Mouse (Mus musculus) effector memory CD4-positive, alpha-beta T cell, adult 5 months (primary cell): Measurements from ENCODE around the gene Zfp57. TPM values are rescaled to one million over a fixed set of nuclear protein-coding genes. Genes with fewer than 3 reads are reported as not detected.

Experiments
- polyA plus RNA-seq: library from polyadenylated mRNA; unstranded; fragments of 100-300 nt; shearing (Covaris generic); gene quantifications from one replicate; pipeline ENCODE4 v1.2.1, GENCODE M21; 2017

The Zfp57 gene
- not detected for polyA plus RNA-seq

GRCm38 (mm10) chr17:37000863-37001262 is at the start of gene Zfp57:
Gene Zfp57 (plus strand): TSS chr17:37001163.

GRCm38 (mm10) chr17:36957999-36958743 is 42.8 kb upstream of the Zfp57 start, which contains the start of the genes Znrd1 and Znrd1as:
Gene Znrd1 (minus strand): TSS chr17:36958559.
Gene Znrd1as (plus strand): TSS chr17:36958592.

GRCm38 (mm10) chr17:36981221-36981813 is 19.6 kb upstream of the Zfp57 start, which contains the start of gene 2410137M14Rik:
Gene 2410137M14Rik (minus strand): TSS chr17:36981237.

DNA sequence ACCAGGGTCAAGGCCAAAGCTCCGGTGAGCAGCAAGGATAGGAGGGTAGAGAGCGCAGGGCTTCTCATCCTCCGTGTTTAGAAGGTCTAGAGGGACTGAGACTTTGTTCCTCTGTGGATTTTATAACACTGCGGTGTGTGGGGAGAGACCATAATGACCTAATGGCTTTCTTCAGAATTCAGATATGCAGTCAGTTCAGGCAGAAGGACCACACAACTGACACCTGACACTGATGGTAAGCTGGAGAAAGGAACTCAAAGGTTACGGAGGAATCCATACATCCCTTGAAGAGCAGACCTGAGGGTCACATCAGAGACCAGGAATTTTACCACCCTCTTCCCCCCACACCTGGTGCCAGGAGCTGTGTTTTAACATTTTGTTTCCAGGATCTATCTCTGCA is 11.5 kb upstream of the Zfp57 start, which contains the start of gene H2-M5:
TSS of gene H2-M5 (minus strand) at position 101 of the 400 bp plus-strand sequence.

DNA sequence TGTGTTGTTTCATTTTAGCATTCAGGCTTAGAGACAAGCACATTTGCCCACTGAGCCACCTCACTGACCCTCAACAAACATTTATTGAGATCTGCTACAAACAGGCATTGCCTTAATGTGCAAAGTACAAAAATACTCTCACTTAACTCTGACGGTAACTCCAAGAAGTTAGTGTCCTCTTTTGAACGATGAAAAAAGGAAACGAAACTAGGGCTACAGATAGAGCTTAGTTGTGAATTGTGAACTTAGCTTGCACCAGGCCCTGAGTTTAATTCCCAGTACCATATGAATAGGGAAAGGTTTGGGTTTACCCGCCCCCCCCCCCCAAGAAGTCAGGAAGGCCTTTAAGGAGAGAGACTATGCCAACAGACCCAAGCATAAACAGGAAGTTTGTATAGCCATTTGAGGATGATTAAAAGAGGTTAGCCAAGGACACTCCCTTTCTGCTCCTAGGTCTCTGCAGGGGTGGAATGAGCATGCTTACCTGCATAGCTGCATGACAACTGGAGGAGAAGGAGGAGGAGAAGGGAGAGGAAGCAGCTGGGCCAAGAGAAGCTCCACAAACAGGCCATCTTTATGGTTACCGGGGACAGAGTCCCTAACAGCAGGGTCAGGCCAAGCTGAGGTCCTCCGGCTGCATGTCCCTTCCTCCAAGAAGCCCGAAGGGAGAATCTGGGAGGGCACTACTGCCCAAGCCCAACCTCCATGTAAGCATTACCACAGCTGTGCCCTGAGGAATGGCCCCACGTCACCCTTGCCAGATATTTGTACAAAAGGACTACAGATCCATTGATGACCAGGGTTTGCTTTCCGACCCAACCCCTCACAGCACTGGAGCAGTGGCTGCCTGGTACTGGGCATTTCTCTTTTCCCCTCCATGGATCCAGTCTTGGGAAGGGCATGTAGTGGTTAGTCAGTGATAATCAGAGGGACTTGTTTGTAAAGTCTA is 21.9 kb downstream of the Zfp57 start, which contains the start of gene Mog:
TSS of gene Mog (minus strand) at position 771 of the 949 bp plus-strand sequence.

GRCm38 (mm10) chr17:37045611-37046311 is 44.8 kb downstream of the Zfp57 start, which contains the start of gene Gabbr1:
Gene Gabbr1 (plus strand): TSS chr17:37045966.

Other genes with a start within 250 kb of the Zfp57 start
- gene H2-M10.5, start 228.3 kb upstream of the Zfp57 start, polyA plus RNA-seq: not detected
- not detected for gene H2-M10.6, start 189.0 kb upstream of the Zfp57 start, polyA plus RNA-seq
- gene Trim26, start 164.0 kb upstream of the Zfp57 start, polyA plus RNA-seq: 118 TPM
- not detected for gene Trim15, start 134.0 kb upstream of the Zfp57 start, polyA plus RNA-seq
- gene Trim10, start 131.6 kb upstream of the Zfp57 start, polyA plus RNA-seq: not detected
- gene Trim40, start 111.0 kb upstream of the Zfp57 start, polyA plus RNA-seq: not detected
- gene Trim31, start 103.0 kb upstream of the Zfp57 start, polyA plus RNA-seq: not detected
- 0.86 TPM for gene Rnf39, start 58.2 kb upstream of the Zfp57 start, polyA plus RNA-seq
- 243 TPM for gene Ppp1r11, start 49.4 kb upstream of the Zfp57 start, polyA plus RNA-seq
- 133 TPM for gene Znrd1, start 42.6 kb upstream of the Zfp57 start, polyA plus RNA-seq
- 2.6 TPM for gene Znrd1as, start 42.6 kb upstream of the Zfp57 start, polyA plus RNA-seq
- not detected for gene 2410137M14Rik, start 19.9 kb upstream of the Zfp57 start, polyA plus RNA-seq
- not detected for gene H2-M5, start 11.6 kb upstream of the Zfp57 start, polyA plus RNA-seq
- not detected for gene Mog, start 22.2 kb downstream of the Zfp57 start, polyA plus RNA-seq
- 14.8 TPM for gene Gabbr1, start 44.8 kb downstream of the Zfp57 start, polyA plus RNA-seq
- gene Olfr90, start 87.3 kb downstream of the Zfp57 start, polyA plus RNA-seq: not detected
- gene Olfr91, start 97.1 kb downstream of the Zfp57 start, polyA plus RNA-seq: not detected
- not detected for gene Olfr92, start 118.9 kb downstream of the Zfp57 start, polyA plus RNA-seq
- not detected for gene Olfr93, start 160.3 kb downstream of the Zfp57 start, polyA plus RNA-seq
- gene Ubd, start 192.7 kb downstream of the Zfp57 start, polyA plus RNA-seq: not detected
- gene Olfr94, start 199.8 kb downstream of the Zfp57 start, polyA plus RNA-seq: not detected
- not detected for gene Olfr95, start 212.0 kb downstream of the Zfp57 start, polyA plus RNA-seq
- gene Olfr96, start 219.0 kb downstream of the Zfp57 start, polyA plus RNA-seq: not detected
- gene Olfr97, start 236.2 kb downstream of the Zfp57 start, polyA plus RNA-seq: not detected